Mouse (Mus musculus): ENCODE measurements at regions not wholly inside any gene's neighbourhood (a gene's known extent, or its start where the extent isn't known, plus 50 kb on each side); places are given as distances from the start of the nearest gene placed in this dataset.

DNA sequence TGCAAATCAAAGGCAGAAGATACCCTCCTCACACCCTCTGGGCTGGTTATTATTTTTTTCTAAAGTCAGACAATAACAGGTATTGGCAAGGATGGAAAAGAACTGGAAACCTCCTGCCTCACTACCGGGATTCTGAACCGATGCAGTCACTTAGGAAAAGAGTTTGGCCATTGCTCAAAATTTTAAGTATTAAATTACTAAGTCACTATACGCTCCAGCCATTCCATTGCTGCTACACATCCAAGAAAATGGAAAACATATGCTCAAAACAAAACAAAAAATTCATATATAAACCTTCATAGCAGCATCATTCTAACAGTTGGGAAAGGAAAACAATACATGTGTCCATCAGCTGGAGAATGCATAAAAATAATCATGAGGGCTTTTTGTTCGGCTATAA lies 63.9 kb upstream of the Pias1 start:
- TF ChIP-seq FLI1 (IDR thresholded peaks at IDR 0.05; ENCODE audit: low read length) (no peak), GATA1 (IDR thresholded peaks at IDR 0.05; ENCODE audit: borderline replicate concordance, low read length) (no peak)
